Mouse (Mus musculus) kidney, embryonic 16.5 days (tissue): ENCODE measurements around the gene Lhx2. TPM values are rescaled to one million over a fixed set of nuclear protein-coding genes. Genes with fewer than 3 reads are reported as not detected.

ENCODE experiments used
- ATAC-seq: fragments of 200-750 bp; cut with Nextera tagmentation; 2 replicates; pipeline ENCODE4 v1.8.0; 2017; ENCODE audit warnings: moderate TSS enrichment; ENCODE audit not compliant: low FRiP score, low TSS enrichment
- H3K27ac ChIP-seq: fragments of 300-500 bp; sonication (generic); 2 replicates; pipeline ENCODE4 v1.5.1; 2014; ENCODE audit warnings: low read length
- H3K27me3 ChIP-seq: fragments of 300-500 bp; sonication (generic); 2 replicates; pipeline ENCODE4 v1.6.1; 2014; ENCODE audit warnings: low read length, control low read depth, mixed read lengths; ENCODE audit not compliant: insufficient read depth
- H3K36me3 ChIP-seq: fragments of 300-500 bp; sonication (generic); 2 replicates; pipeline ENCODE4 v1.6.1; 2014; ENCODE audit warnings: low read length, control low read depth, mixed read lengths; ENCODE audit not compliant: insufficient read depth
- H3K4me1 ChIP-seq: fragments of 300-500 bp; sonication (generic); 2 replicates; pipeline ENCODE4 v1.6.1; 2014; ENCODE audit warnings: low read length, control low read depth, mixed read lengths; ENCODE audit not compliant: insufficient read depth
- H3K4me2 ChIP-seq: fragments of 300-500 bp; sonication (generic); replicated peaks from 2 replicates; pipeline ENCODE4 v1.6.1; 2014; ENCODE audit warnings: low read depth, low read length
- H3K4me3 ChIP-seq: fragments of 300-500 bp; sonication (generic); 2 replicates; pipeline ENCODE4 v1.5.1; 2014; ENCODE audit warnings: mild to moderate bottlenecking, low read length
- H3K9ac ChIP-seq: fragments of 300-500 bp; sonication (generic); replicated peaks from 2 replicates; pipeline ENCODE4 v1.6.1; 2014; ENCODE audit warnings: low read length
- H3K9me3 ChIP-seq: fragments of 300-500 bp; sonication (generic); 2 replicates; pipeline ENCODE4 v1.6.1; 2016; ENCODE audit warnings: low read length, control low read depth
- whole genome bisulfite sequencing: fragments of 180-500 bp; shearing (Covaris S2); extraction: QIAGEN DNeasy Blood & Tissue Kit; methylation state at CpG from one replicate; pipeline ENCODE4 v1.1.7; 2014; 5-methylcytosine and 5-hydroxymethylcytosine counted together
- polyA plus RNA-seq: library from polyadenylated mRNA; unstranded; fragments of >200 nt; fragmentation: Nextera tagmentation; extraction: Ambion mirVana; gene quantifications from 2 replicates; pipeline ENCODE4 v1.2.1, GENCODE M21; 2015

The Lhx2 gene
- polyA plus RNA-seq, 1 experiment from 2014 or later = 0.16 TPM

DNA sequence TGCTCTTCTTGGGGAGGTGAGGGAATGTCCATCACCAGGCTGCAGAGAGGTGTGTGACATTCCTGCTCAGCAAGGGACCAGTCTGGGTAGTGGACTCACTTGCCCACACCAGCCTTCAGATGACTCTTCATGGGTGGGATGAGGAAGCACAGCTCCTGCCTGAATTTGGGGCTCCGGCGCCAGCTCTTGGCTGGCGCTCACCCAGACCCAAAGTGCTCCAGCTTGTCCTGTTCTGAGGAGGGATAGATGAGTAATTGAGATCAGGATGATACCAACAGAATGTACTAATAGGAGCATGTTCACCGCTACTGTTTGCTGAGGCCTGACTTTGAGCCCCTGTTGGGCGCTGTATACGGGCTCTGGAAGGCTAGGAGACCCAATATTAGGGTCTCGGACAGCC, 38.2 kb downstream of the Lhx2 start:
- 83% methylated on average over 7 of the region's 7 CpGs for WGBS
- Histone ChIP-seq H3K9me3 (no peaks in the 10 kb centered on the region), H3K36me3 (no peaks in the 10 kb centered on the region), H3K4me1 (peaks cover 8% of the 10 kb centered on the region; the same call in 1 of the 2 replicates), H3K27ac (no peak overlapping the region), H3K4me3 (no peak overlapping the region), H3K9ac (no peak overlapping the region), H3K27me3 (peaks cover 55% of the 10 kb centered on the region), H3K4me2 (no peak overlapping the region)
- no peak for ATAC-seq

GRCm38 (mm10) chr2:38378346-38378745, 39.3 kb downstream of the Lhx2 start:
- Histone ChIP-seq H3K9ac (no peak overlapping the region), H3K4me2 (no peak overlapping the region), H3K27me3 (peaks cover 44% of the 10 kb centered on the region), H3K4me3 (no peak overlapping the region), H3K36me3 (no peaks in the 10 kb centered on the region), H3K9me3 (no peaks in the 10 kb centered on the region), H3K27ac (no peak overlapping the region), H3K4me1 (peaks cover 8% of the 10 kb centered on the region; the same call in 1 of the 2 replicates)
- 34% methylated on average over 5 of the region's 5 CpGs for WGBS
- ATAC-seq = no peak

DNA sequence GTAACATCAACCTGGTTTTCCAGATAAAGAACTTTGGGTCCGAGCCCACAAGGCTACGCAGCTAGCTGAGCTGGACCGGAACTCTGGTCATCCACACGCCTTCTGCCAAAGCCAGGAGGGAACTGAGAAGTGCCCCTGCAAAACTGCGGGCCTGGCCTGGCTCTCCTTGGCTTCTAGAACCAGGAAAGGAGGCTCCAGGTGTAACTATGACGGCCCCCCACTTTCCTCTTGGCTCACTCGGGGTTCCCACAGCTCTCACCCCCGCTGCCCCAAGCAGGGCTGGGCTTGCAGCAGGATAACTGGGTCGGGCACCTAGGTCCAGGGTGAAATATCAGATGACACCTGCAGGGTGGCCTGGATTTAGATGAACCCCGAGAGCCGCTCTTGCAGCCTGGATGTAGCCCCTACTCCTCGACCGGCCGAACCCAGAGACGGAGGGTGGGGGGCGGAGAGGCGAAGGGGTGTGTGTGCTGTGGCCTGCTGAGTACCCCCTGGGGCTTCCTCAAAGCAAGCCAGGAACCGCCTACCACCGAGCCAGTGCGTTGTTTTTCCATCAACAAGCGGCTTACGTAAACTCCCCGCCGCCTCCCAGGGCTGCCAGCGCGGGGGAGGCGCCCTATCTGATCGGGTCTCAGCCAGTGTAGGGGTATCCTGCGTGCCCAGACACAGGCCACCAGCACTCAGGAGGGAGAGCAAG, 39.9 kb downstream of the Lhx2 start:
- no peak; the same call in 1 of the 2 replicates for ATAC-seq
- 4% methylated on average over 29 of the region's 29 CpGs for WGBS
- Histone ChIP-seq H3K36me3 (no peaks in the 10 kb centered on the region), H3K4me1 (peaks cover 8% of the 10 kb centered on the region; the same call in 1 of the 2 replicates), H3K9ac (no peak overlapping the region), H3K4me3 (peak overlapping the region; percentile 17), H3K9me3 (no peaks in the 10 kb centered on the region), H3K4me2 (peak overlapping the region; percentile 37), H3K27ac (no peak overlapping the region), H3K27me3 (peaks cover 38% of the 10 kb centered on the region)

GRCm38 (mm10) chr2:38379546-38379870, 40.4 kb downstream of the Lhx2 start:
- Histone ChIP-seq H3K27me3 (peaks cover 37% of the 10 kb centered on the region), H3K4me3 (peak overlapping the region; percentile 17), H3K36me3 (no peaks in the 10 kb centered on the region), H3K4me1 (peaks cover 8% of the 10 kb centered on the region; the same call in 1 of the 2 replicates), H3K27ac (no peak overlapping the region), H3K9me3 (no peaks in the 10 kb centered on the region), H3K9ac (no peak overlapping the region), H3K4me2 (peak overlapping the region; percentile 37)
- no peak for ATAC-seq
- WGBS = 5% methylated on average over 4 of the region's 4 CpGs

- 46% methylated on average over 10 of the region's 10 CpGs for WGBS
Measured at GRCm38 (mm10) chr2:38380136-38381083, 41.3 kb downstream of the Lhx2 start.

GRCm38 (mm10) chr2:38387568-38388262, 48.6 kb downstream of the Lhx2 start:
- no peak overlapping the region for H3K4me2 ChIP-seq
- no peak overlapping the region for H3K27ac ChIP-seq
- no peak overlapping the region for H3K9ac ChIP-seq
- H3K36me3 ChIP-seq = no peaks in the 10 kb centered on the region
- H3K27me3 ChIP-seq = no peaks in the 10 kb centered on the region
- no peak for ATAC-seq
- no peak overlapping the region for H3K4me3 ChIP-seq
- 84% methylated on average over 10 of the region's 10 CpGs for WGBS
- no peaks in the 10 kb centered on the region for H3K4me1 ChIP-seq
- no peaks in the 10 kb centered on the region for H3K9me3 ChIP-seq

More at GRCm38 (mm10) chr2:38380136-38381083, 41.3 kb downstream of the Lhx2 start:
- no peak overlapping the region for H3K9ac ChIP-seq
- H3K36me3 ChIP-seq = no peaks in the 10 kb centered on the region
- peaks cover 8% of the 10 kb centered on the region; the same call in 1 of the 2 replicates for H3K4me1 ChIP-seq
- no peak overlapping the region for H3K4me2 ChIP-seq
- H3K27me3 ChIP-seq = peaks cover 37% of the 10 kb centered on the region
- no peak overlapping the region for H3K27ac ChIP-seq
- ATAC-seq = no peak
- no peak overlapping the region for H3K4me3 ChIP-seq
- no peaks in the 10 kb centered on the region for H3K9me3 ChIP-seq

- 70% methylated on average over 17 of the region's 17 CpGs for WGBS
- no peaks in the 10 kb centered on the region for H3K9me3 ChIP-seq
- H3K27ac ChIP-seq = no peak overlapping the region
- no peaks in the 10 kb centered on the region for H3K27me3 ChIP-seq
- ATAC-seq = no peak
- H3K36me3 ChIP-seq = no peaks in the 10 kb centered on the region
- H3K9ac ChIP-seq = no peak overlapping the region
- H3K4me3 ChIP-seq = no peak overlapping the region
- no peak overlapping the region for H3K4me2 ChIP-seq
- no peaks in the 10 kb centered on the region for H3K4me1 ChIP-seq
Measured at GRCm38 (mm10) chr2:38394977-38395868, 56.1 kb downstream of the Lhx2 start.

DNA sequence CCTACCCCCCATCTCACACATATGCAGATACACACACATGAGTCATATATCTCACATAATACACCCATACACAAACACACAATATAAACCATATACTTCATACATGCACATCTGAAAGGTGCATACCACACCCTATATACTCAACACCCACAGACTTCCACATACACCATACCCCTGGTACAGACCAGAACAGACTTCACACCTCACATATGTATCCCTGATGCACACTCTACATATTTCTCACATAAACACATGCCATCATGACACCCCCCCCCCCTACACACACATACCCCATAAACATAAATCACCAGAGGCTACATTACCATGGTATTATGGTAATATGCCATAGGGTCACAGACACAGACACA, 56.8 kb downstream of the Lhx2 start:
- Histone ChIP-seq H3K4me3 (no peak overlapping the region), H3K36me3 (no peaks in the 10 kb centered on the region), H3K9me3 (no peaks in the 10 kb centered on the region), H3K4me2 (no peak overlapping the region), H3K9ac (no peak overlapping the region), H3K4me1 (no peaks in the 10 kb centered on the region), H3K27me3 (no peaks in the 10 kb centered on the region), H3K27ac (no peak overlapping the region)
- ATAC-seq = no peak

- no peak for ATAC-seq
- H3K9ac ChIP-seq = no peak overlapping the region
- H3K4me1 ChIP-seq = no peaks in the 10 kb centered on the region
- no peak overlapping the region for H3K4me2 ChIP-seq
- H3K36me3 ChIP-seq = no peaks in the 10 kb centered on the region
- H3K4me3 ChIP-seq = no peak overlapping the region
- no peaks in the 10 kb centered on the region for H3K9me3 ChIP-seq
- no peaks in the 10 kb centered on the region for H3K27me3 ChIP-seq
- H3K27ac ChIP-seq = no peak overlapping the region
- WGBS = 75% methylated on average over 7 of the region's 7 CpGs
Measured at GRCm38 (mm10) chr2:38397306-38397705, 58.2 kb downstream of the Lhx2 start.
